Mouse (Mus musculus): ENCODE data around the gene Skil.

Skil gene

DNA sequence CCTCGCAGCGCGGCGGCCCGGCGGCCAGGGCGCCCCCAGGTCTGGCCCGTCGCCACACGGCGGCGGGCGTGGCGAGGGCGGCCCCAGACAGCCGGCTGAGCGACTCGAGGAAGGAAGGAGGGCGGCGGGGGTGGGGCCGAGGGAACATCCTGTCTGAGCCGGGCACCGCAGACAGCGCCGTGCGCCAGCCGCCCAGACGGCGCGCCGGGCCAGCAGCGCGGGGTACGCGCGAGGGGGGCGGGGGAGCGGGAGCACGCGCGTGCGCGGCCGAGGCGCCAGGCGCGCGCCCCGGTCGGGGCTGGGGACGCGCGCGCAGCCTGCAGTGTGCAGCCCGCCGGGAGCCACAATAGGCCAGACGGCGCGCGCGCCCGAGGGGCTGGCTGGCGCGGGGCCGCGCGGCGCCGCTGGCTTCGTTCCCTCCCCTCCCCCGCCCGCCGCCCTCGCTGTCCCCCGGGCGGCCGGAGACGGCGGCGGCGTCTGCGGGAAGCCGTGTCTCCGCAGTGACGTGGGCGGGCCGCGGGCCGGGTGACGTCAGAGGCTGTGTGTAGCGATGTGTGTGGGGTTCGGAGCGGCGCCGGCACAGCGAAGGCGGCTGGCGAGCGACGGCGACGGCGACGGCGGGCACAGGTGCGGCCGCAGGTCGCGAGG, at the start of gene Skil:
Gene Skil (plus strand): TSS at position 528 of the 648 bp plus-strand sequence.
- peak; percentile 88 to 91 for DNase-seq (ENCODE audit: low spot score in 2 of 2)

- DNase-seq (ENCODE audit: low spot score in 2 of 2), result no peak
These were observed 47.6 kb upstream of the Skil start for GRCm38 (mm10) chr3:31047263-31047662.

GRCm38 (mm10) chr3:31049087-31049486, 45.8 kb upstream of the Skil start:
- no peak for DNase-seq (ENCODE audit: low spot score in 2 of 2)

DNA sequence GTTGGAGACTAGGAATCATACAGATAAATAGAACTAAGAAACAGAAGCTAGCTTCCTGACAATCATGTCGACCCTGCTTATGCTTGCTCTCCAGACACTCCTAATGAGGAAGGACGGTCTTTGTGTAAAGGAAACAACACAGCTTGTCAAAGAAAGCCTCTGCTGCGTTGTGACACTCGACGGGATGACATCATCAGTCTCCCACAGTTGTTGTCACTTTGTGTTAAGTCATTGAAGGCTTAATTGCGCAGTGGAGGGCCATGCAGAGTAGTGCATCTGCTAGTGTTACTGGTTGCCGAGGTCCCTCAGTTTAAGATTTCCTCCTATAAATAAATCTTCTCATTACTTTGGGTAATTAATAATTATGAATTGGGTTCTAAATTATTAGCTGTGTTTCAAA, 44.5 kb upstream of the Skil start:
- no peak for DNase-seq (ENCODE audit: low spot score in 2 of 2)

DNA sequence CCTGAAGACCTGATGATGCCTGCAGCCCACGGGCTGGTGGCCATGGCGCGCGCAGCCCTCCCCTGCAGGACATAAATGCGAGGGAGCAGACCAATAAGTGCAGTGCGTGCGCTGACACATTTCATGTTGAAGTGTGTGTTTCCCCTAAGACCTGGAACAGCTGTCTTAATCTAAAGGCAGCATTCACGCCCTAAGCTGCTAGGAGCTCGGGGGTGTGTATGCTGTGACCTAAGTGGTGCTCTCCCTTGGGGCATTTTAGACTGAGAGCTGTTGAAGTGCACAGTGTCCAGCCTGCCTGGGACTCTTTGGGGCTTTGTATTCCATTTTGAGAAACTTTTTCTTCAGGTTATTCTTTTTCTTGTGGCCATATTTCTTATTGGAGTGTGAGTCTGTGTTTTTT, 43.1 kb upstream of the Skil start:
- DNase-seq (ENCODE audit: low spot score in 2 of 2), result no peak

DNA sequence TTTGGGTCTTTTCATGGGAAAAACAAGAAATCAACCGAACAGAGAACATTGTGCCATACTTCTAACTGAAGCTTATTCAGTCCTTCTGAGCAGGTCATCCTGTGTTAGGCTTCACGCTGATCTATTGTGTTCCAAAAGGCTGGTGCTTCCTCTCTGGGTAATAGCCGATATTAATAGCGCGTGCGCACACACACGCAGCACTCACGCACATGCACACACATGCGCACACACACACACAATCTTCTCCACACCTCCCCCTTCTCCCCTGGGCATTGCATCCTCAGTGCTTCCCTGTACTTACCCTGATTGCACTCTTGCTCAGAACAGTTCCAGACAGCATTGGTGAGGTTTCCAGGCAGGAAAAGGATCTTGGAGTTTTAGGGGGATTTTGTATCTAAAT, 41.7 kb upstream of the Skil start:
- DNase-seq (ENCODE audit: low spot score in 2 of 2), result no peak

DNA sequence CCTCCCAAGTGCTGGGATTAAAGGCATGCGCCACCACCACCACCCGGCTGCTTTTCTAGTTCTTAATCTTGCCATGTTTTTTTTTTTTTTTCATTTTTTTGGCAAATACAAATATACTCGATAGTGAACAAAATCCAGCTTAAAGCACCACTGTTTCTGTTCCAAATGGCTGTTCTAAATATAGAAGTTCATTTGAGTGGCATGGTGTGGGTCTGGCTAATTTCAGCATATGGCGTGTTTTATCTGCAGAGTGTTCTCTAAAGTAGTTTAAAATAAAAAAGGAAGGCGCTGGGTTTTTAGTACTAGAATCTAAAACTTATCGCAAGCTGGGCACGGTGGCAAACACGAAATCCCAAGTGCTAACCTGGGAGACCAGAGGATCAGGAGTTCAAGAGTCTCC, 40.0 kb upstream of the Skil start:
- DNase-seq (ENCODE audit: low spot score in 2 of 2), result no peak

DNA sequence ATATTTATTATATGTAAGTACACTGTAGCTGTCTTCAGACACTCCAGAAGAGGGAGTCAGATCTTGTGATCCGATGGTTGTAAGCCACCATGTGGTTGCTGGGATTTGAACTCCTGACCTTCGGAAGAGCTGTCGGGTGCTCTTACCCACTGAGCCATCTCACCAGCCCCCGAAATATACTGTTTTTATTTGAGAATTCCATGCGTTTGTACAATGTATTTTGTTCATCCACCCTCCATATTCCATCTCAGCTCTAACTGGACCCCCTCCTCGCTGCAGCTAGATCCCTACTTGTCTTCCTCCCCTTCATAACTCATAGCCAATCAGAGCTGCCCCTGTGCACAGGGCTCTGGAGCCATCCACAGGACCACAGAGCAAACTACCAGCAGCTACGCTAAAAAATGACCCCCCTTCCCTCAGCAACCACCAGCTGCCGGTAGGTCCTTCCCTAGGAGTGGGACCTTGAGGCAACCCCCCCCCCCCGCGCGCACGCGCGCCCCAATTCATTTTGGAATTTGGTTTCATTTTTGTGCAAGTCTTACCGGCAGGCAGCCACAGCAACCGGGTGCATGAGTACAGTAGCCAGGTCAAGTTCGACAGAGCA, 38.7 kb upstream of the Skil start:
- no peak for DNase-seq (ENCODE audit: low spot score in 2 of 2)

GRCm38 (mm10) chr3:31056651-31057627, 37.9 kb upstream of the Skil start:
- DNase-seq (ENCODE audit: low spot score in 2 of 2), result peak; percentile 46 to 65

DNA sequence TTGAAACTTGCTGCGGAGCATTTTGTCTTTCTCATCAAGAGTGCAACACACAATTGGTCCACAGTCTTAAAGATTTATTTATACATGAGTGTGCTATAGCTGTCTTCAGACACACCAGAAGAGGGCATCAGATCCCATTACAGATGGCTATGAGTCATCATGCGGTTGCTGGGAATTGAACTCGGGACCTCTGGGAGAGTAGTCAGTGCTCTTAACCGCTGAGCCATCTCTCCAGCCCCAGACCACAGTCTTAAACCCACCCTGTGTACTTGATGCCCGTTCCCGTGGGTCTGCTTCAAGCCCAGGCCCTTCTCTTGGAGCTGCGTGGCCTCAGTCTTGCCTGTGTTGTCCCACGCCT, 34.1 kb upstream of the Skil start:
- no peak for DNase-seq (ENCODE audit: low spot score in 2 of 2)

- DNase-seq (ENCODE audit: low spot score in 2 of 2), result no peak
These were observed 33.6 kb upstream of the Skil start for GRCm38 (mm10) chr3:31061103-31061785.

DNA sequence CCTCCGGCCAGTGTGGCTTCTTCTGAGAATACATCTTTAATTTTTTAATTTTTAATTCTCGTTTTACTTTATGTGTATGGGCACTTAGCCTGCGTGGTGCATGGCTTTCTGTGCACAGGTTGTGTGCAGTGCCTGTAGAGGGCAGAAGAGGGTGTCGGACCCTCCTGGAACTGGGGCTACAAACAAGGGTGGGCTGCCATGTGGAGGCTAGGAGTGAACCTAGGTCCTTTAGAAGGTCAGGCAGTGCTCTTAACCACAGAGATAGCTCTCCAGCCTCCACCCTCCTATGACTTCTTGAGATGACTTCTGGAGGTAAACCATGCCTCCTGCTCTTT, 33.1 kb upstream of the Skil start:
- DNase-seq (ENCODE audit: low spot score in 2 of 2), result no peak

GRCm38 (mm10) chr3:31062325-31062724, 32.5 kb upstream of the Skil start:
- no peak for DNase-seq (ENCODE audit: low spot score in 2 of 2)

DNA sequence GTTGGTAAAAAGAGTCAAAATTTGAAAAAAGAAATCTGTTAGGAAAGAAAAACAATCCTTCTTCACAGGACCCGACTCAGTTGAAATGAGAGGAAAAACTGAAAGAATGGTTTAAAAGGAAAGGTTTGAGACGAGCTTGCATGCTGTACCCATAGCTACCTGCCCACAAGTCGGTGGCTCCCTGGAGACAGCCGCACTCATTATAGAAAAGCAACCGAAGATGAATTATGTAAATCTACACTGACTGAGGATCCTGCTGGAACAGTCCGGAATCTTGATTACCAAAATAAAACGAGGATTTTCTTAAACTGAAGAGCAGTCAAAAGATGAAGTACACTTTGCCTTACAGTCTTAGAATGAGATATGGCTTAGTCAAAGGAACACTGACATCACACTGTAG, 26.4 kb upstream of the Skil start:
- DNase-seq (ENCODE audit: low spot score in 2 of 2), result no peak

DNA sequence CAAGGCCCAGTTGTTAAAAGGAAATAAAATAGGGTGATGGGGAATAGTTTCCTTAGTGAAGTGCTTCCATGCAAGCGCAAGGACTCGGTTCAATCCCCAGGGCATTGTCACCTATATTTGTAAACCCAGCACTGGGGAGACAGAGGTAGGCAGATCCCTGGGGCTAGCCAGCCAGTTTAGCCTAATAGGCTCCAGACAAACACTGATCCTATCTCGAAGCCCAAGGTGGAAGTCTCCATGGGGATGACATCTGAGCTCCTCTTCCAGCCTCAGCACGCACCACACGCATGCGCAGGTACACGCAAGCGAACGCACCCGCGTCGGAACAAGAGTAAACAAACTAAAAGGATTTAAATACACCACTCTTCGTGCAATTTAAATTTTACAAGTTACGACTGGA, 23.1 kb upstream of the Skil start:
- no peak for DNase-seq (ENCODE audit: low spot score in 2 of 2)

- DNase-seq (ENCODE audit: low spot score in 2 of 2), result no peak
These were observed 19.1 kb upstream of the Skil start for GRCm38 (mm10) chr3:31075808-31076207.

DNA sequence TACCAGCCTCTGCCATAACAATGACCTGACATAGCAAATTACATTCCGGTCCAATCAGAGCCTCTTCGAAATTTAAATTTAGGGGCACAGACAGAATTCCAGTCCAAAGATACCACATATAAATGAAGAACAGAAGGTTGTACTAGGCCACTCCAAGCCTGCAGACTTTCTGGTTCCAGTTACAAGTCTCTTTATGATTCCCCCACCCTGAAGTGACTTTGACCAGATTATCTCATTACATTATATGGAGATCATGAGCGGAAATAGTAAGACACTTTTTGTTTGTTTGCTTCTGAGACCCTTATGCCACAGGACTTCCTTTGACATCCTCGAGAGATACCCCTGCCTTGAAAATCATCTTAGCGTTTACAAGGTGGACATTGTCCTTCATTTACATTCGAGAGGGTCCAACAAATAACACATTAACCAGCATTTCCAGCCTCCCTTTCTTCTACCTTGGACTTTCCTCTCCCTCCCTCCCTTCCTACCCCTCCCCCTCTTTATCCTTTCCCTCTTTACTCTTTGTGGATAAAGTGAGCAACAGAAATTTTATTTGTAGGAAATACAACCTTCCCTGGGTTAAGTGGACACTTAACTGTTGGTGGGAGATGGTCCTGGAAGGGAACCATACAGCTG, 17.7 kb upstream of the Skil start:
- DNase-seq (ENCODE audit: low spot score in 2 of 2), result no peak

- no peak for DNase-seq (ENCODE audit: low spot score in 2 of 2)
These were observed 15.4 kb upstream of the Skil start for GRCm38 (mm10) chr3:31079450-31079849.

GRCm38 (mm10) chr3:31080791-31081502, 13.9 kb upstream of the Skil start:
- no peak for DNase-seq (ENCODE audit: low spot score in 2 of 2)

DNA sequence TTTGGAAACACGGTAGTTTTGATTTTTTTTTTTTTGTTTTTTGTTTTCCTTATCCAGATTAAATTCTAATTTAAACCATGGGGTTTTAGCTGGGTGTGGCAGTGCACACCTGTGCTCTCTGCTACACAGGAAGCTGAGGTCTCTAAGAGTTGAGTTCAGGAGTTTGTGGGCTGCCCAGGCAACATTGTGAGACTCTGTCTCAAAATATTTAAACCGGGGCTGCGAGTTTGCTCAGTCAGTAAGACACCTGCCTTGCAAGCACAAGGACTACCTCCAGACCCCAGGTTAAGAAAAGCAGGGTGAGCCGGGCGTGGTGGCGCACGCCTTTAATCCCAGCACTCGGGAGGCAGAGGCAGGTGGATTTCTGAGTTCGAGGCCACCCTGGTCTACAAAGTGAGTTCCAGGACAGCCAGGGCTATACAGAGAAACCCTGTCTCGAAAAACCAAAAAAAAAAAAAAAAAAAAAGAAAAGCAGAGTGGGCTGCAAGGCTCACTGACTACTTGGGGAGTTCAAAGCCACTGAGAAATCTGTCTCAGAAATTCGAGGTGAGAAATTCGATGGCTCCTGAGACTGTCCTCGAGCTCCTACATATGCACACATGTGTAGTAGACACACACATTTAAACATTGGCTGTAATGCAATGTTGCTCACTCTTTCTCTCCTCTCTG, 11.9 kb upstream of the Skil start:
- DNase-seq (ENCODE audit: low spot score in 2 of 2), result no peak

All from frontal cortex, postnatal 14 days (tissue).